Mouse (Mus musculus): ENCODE measurements around the gene Lrrfip2.

The Lrrfip2 gene

DNA sequence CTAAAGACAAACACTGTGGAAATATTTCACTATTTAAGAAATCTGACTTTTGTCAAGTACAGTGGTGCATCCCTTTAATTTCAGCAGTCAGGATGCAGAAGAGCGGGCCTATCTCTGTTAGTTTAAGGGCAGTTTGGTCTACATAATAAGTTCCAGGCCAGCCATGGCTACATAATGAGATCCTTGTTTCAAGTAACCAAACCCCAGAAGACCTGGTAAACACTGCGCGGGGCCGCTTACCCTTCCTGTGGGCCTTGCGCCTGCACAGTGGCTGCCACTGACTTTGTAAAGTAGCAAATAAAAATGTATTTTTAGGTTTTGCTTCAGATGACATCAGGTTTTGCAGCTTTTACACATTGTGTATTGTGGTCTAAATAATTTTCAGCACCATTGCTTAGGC, 106.0 kb downstream of the Lrrfip2 start:
- no peak for DNase-seq (ENCODE audit: low spot score)

DNA sequence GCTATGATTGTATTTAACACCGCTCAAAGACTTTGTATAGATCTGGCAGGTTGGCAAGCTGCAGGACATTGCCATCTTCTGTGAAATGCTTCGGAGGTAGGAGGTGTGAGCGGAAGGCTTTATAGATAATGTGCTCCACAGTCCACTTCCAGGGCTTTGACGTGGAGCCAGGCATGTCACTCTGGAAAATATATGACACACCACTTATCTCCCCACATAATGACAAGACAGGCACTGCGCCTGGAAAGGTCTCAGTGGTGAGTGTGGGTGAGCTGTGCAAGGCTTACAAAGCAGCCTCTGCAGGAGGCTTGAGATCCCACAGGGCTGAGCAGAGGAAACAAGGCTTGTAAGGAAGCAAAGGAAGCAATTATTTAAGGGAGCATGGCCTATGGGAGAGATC, 111.1 kb downstream of the Lrrfip2 start:
- no peak for DNase-seq (ENCODE audit: low spot score)

DNA sequence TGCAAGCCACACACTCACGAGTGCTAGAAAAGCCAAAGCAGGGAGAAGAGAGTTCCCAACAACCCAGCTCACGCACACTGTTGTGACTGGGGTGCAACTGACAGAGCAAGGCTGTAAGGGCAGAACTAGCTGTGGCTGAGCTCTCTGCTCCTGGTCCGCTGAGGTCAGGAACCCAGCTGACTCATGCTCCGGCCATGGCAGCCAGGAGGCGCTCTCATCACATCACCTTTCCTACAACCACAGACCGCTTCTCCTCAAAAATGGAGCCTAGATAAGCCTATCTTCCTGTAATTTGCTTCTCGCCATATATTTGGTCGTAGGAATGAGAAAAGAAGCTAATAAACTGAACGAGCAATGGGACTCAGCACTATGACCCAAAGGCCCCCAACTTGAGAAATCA, 117.3 kb downstream of the Lrrfip2 start:
- no peak for DNase-seq (ENCODE audit: low spot score)

DNA sequence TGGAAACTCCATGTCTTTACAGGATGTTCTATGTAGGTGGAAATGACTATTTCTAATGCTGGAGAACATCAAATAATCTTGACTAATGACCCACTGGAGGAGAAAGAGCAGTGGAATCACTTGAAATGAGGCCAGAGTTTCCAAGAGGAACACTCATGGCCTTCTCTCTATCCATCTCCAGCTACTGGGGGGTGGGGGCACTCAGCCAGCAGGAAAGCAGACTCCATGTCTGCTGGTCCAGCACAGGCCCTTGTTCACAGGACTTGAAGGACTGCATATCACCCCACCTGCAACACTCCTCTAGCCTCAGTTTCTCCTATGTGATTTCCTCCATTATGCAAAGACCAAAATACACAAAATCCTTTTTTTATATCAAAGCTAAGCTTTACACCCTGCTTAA, 120.3 kb downstream of the Lrrfip2 start:
- no peak for DNase-seq (ENCODE audit: low spot score)

DNA sequence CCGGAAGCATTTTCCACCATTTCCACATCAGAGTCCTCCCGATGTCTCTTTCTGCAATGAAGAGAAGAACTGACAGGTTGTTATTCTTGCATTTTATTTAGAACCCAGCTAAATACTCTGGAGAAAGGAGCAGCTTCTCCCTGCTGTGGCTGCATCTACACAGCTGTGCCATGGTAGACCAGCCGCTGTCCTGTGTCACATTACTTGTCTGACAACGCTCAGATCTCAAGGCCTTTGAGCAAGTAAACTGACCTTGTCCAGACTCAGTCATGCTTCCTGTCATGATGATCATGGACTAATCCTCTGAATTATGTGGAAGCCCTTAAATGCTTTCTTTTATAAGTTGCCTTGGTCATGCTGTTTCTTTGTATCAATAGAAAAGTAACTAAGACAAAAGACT, 122.4 kb downstream of the Lrrfip2 start:
- DNase-seq (ENCODE audit: low spot score): no peak

DNA sequence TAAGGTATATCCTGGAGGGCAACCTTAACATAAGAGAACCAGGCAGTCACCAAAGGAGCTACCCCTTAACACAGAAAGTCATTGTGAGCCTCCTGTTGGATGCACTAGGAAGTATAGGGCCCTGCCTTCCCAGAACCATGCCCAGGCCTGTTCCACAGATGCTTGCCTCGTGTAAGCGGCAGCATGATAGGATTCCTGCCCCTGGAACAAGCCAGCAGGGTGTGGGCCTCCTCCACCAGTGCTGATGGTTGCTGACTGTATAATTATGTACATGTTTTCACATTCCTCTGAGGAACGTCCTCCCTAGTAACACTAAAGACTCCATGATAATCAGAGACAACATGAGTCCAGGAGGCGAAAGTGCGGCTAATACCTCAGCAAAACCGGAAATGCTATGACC, 126.0 kb downstream of the Lrrfip2 start:
- DNase-seq (ENCODE audit: low spot score): no peak

DNA sequence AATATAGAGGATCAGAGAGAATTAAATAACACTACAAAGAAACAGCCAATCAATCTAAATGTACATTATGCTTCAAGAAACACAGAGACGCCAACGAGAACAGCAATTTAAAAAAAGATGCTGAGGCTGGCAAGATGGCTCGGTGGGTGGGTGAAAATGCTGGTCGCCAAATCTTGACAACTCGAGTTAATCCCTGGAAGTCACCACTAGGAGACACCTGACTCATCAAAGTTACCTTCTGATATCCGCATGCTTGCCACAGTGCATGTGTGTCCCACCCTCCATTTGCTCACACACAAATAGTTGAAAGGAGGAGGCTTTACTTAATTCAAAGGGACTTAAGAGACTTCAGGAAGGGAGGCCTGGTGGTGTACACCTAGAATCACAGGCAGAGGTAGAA, 128.2 kb downstream of the Lrrfip2 start:
- DNase-seq (ENCODE audit: low spot score): no peak

DNA sequence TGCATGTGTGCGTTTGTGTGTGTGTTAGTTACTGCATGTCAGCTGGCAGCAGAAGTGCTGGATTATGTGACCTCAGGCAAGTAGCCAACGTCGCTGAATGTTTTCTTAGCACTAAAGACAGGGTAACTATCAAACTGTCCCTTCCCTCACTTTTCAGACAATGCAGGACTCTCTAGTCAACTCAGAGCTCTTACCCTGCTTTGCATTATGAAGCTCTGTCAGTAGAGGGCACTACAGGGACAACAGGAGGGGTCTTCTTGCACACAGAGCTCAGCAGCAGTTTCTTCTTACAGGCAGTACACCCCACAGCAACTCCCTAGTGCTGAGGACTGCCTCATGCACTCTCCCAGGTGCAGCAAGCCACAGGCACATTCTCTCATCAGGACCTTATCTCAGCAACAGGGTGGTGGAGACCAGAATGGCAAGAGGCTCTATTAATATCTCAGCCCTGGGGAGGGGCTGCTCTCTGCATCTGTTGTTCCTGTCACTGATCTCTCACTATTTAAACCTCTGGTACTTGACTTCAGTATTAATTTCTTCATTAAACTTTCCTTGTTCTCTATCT, 130.4 kb downstream of the Lrrfip2 start:
- DNase-seq (ENCODE audit: low spot score): no peak

DNA sequence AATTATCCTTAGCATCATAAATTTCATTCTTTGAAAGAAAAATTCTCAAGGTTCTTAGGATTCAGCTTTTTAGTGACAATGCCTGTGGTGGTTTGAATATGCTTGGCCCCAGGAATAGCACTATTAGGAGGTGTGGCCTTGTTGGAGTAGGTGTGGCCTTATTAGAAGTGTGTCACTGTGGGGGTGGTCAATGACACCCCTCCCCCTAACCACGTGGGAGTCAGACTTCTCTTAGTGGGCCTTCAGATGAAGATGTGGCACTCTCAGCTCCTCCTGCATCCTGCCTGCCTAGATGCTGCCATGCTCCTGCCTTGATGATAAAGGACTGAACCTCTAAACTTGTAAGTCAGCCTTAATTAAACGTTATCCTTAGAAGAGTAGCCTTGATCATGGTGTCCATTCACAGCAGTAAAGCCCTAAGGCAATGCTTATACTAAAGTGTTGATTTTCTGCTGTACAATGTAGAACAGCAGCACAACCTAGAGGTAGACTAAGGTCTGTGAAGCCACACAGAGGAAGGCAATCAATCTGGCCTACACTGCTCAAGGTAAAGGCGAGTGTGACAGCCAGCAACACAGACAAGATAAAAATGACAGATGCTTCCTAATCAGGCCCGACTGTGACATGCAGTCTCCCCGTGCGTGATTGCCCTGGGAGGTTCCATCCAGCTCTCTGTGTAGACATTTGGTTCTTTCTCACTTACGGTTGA, 134.9 kb downstream of the Lrrfip2 start:
- DNase-seq (ENCODE audit: low spot score): no peak

DNA sequence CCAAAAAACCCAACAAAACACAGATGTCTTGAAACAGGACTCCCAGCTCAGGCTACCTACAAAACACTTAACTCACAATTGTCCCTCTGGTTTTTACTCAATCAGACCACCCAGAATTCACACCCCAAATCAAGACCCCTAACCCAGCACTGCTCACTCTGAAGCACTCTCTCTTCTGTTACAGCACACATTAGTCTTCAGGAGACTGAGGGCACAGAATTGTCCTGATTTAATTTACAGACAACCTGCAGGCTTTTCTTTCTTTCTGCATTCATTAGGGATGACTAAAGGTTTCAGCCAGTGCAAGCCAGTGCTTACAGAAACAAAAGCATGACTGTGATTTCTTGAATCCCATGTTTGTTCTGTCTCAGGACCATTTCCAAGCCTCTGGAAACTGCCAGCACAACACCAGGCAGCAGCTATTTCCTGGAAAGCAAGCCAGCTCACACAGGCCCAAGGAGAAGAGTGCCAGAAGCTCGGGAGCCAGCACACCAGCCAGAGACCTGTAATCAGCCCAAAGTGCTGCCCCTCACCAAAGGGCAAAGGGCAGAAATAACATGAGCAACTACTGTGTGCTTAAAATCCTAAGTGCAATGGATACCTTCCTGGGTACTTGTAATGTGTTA, 143.1 kb downstream of the Lrrfip2 start:
- no peak for DNase-seq (ENCODE audit: low spot score)

DNA sequence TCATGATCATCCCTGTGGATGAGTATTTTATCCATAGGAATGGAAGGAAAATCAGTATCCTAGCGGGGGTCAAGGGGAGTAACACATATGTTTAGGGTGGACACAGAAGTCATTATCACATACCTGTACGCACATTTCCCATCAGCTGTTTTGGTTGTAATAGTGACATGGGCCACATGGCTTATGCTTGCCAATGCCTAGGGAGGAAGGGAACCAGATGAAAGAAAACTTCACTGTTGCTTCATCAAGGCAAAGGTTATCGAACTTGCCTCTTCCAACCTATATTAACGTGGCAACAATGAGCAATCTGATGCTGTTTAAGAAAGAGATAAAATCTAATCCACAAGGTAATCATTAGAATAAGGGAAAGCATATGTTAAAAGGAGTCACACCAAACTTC, 144.0 kb downstream of the Lrrfip2 start:
- no peak for DNase-seq (ENCODE audit: low spot score)

DNA sequence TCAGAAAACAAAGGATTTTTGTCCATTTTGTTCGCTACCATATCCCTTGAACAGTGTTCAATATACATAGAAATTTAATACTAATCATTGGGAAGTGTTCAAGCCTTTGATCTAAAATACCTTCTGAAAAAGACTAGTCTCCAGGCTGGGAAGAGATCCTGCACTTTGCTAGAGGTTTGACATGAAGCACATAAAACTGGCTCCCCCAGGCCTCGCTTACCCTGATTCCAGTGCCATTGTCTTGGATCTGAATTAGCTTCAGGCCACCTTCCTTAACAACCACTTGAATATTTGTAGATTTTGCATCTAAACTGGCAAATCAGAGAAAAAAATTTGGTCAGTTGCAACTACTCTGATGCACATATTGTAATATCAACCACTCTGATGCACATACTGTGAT, 150.6 kb downstream of the Lrrfip2 start:
- DNase-seq (ENCODE audit: low spot score): no peak

DNA sequence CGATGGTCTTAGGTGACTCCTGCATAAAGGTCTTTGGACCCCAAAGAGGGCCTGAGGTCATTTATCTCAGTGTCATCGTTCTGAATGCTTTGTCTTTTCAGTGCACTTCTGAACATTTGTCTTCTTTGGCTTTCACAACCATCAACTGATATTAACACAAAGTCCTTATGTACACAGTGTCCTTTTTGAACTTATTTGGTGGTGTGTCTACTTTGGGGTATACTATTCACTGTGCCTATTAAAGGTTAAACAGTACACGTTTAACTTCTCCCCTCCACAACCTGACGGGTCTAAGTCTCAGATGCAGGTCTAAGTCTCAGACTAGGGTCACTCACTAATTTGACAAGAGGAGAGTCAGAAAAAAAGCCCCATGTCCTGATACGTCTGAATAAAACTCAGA, 153.2 kb downstream of the Lrrfip2 start:
- no peak for DNase-seq (ENCODE audit: low spot score)

DNA sequence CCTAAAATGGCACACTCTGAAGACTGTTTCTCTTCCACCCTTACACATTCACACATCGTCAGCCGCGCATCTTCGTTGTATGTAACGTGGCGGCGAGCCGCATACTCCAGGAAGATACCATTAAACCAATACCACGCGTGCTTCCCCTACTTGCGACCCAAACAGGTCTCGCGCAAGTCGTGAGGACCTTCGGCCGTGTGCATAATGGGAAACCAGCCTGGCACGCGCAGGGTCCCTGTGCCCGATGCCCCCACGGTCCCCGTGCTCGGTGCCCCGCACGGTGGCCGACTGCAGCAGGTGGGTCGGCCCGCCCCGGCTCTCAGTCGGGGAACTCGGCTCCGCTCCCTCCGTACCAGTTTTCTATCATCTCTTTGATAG, 153.7 kb downstream of the Lrrfip2 start:
- no peak for DNase-seq (ENCODE audit: low spot score)

DNA sequence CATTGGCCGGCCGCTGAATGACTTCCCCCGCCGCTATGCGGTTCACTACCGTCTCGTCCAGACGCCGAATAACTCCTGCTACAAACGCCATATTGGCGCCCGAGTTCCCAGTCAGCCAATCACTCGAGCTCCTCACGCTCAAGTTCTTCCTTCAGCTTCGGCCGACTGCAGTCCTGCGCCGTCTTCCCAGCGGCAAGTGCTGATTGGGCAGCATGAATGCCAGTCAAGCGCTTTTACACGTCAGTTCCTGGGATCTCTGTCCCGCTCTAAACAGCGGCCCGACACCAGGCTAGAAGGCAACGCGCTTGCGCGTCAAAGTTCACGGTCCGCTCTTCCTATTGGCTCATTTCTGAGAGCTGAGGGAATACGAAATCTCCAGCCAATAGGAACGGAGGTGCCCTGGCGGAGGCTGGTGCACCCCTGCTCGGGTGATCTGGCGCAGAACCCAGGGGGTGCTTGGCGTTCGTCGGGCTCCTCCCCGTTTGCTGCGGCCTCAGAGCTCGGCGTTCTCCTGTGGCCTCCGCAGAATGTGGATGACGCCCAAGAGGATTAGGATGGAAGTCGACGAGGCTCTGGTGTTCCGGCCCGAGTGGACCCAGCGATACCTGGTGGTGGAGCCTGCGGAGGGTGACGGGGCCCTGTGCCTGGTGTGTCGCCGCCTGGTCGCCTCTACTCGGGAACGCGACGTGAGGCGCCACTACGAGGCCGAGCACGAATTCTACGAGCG, 154.2 kb downstream of the Lrrfip2 start, which contains the start of the genes Mlh1 and Epm2aip1:
TSS of gene Mlh1 (minus strand) at position 358 of the 727 bp plus-strand sequence.
TSS of gene Epm2aip1 (plus strand) at position 496 of the 727 bp plus-strand sequence.
- peak; percentile 99 for DNase-seq (ENCODE audit: low spot score)

DNA sequence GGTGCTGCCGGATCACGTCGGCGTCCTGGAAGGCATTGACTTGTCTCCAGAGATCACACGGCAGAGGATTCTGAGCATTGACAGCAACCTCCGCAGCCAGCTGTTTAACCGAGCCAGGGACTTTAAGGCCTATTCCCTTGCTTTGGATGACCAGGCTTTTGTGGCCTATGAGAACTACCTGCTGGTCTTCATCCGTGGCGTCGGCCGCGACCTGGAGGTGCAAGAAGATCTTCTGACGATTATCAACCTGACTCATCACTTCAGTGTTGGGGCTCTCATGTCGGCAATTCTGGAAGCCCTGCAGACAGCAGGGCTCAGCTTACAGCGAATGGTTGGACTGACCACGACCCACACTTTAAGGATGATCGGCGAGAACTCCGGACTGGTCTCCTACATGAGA, 155.0 kb downstream of the Lrrfip2 start:
- DNase-seq (ENCODE audit: low spot score): no peak

DNA sequence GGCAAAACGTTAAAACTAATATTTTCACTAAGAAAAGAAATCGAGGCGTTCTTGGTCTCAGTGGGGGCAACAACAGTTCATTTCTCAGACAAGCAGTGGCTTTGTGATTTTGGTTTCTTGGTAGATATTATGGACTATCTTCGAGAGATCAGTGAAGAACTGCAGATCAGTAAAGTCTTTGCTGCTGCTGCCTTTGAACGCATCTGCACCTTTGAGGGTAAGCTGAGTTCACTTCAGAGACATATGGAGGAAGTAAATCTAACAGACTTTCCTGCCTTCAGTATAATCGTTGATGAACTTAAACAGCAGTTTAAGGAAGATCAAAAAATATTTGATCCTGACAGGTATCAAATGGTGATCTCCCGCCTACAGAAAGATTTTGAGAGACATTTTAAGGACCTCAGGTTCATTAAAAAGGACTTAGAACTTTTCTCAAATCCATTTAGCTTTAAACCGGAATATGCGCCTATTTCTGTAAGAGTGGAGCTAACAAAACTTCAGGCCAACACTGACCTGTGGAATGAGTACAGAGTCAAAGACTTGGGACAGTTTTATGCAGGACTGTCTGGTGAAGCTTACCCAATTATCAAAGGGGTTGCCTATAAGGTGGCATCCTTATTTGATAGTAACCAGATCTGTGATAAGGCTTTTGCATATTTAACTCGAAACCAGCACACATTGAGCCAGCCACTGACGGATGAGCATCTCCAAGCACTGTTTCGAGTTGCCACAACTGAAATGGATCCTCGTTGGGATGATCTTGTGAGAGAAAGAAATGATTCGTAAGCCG, 155.8 kb downstream of the Lrrfip2 start:
- DNase-seq (ENCODE audit: low spot score): no peak

DNA sequence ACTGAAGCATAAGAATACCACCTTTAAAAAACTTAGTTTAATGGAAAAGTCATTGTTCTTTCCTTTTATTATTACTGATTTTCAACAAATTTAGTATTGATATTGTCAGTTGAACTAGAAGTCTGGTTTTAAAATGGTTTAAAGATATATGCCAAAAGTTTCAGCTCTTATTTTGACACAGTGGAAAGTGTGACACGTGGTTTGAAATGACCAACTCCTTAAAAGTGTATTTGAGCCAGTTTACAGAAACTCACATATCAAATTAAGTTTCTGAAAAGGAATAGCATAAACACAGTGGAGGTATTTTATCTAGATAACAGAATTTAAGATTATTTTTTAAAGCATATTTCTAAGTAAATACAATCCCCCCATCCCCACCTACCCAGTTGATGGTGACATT, 156.6 kb downstream of the Lrrfip2 start:
- DNase-seq (ENCODE audit: low spot score): no peak

DNA sequence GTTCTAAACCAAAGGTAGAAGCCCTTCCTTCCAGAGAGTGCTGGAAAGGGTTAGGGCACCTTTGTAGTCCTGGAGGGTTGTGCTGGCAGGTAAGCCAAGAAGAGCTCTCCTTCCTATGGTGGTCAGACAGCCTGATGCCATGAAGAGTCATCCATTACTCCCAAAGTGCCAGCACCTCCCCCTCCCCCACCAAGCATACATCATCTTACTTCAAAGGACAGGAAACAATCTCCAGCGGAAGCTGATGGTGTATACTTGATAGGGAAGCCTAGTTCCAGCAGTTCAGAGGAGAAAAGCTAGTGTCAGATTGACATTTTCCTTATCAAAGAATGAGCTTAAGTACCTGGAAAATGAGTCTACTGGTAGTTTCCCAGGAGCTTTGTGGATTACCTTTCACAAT, 157.8 kb downstream of the Lrrfip2 start:
- DNase-seq (ENCODE audit: low spot score): no peak
